Mouse (Mus musculus): ENCODE measurements around the gene Lenep. TPM values are rescaled to one million over a fixed set of nuclear protein-coding genes. Genes with fewer than 3 reads are reported as not detected.

The Lenep gene
- polyA plus RNA-seq (2015; fragmentation: Nextera tagmentation; extraction: Ambion mirVana) = 0.22 and 2.3 TPM in 2 replicates

DNA sequence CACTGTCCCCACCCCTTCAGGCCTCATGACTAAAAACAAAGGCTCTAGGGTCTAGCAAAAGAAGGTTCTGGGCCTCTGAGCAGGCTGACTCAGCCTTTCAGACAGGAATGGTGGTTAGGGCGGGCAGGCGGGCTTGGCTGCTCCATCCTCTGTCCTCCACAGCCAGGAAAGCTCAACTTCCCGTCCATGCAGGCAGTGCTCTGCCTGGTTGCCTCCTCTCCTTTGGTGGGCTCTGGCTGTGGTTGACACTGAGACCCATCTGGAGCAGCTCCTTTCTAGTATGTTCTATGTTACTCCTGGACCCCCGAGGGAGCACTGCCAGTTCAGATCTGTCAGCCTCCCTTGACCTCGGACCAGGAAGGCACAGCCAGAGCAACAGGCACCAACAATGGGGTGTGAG, at the start of gene Lenep:
TSS of gene Lenep (minus strand) at position 101 of the 400 bp plus-strand sequence.
- Histone ChIP-seq H3K4me2 (no peak within 1 kb of the TSS), H3K9ac (no peak within 1 kb of the TSS), H3K9me3 (no peaks in the 10 kb centered on the region), H3K36me3 (replicated peaks) (0 out of 2 replicates have a peak, but pooled peaks cover 8% of the 10 kb centered on the region), H3K27ac (no peak within 1 kb of the TSS), H3K4me1 (no peaks in the 10 kb centered on the region), H3K4me3 (no peak within 1 kb of the TSS), H3K27me3 (replicated peaks) (no peaks in the 10 kb centered on the region)
- no peak for ATAC-seq (replicated peaks)
- WGBS = 72% methylated on average over 5 of the region's 5 CpGs

DNA sequence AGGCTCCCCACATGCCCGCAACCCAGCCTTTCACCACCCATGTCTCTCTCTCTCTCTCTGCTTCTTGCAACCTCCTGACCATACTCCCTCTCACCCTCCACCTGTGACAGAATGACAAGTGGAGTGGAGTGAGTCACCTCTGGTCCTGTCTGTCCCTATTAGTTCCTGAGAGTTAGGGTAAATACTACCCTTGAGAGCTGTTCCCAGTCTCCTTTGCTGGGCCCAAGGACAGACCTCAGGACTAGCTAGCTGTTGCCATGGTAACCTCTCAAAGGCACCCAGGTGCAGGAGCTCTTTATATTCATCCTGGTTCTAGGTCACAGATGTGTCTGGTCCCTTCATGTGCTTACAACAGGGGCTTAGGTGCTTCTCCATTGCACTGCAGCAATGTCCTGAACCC, 49.3 kb upstream of the Lenep start:
- Histone ChIP-seq H3K27me3 (replicated peaks) (no peaks in the 10 kb centered on the region), H3K9me3 (no peaks in the 10 kb centered on the region), H3K9ac (no peak overlapping the region), H3K4me1 (peaks cover 9% of the 10 kb centered on the region; the same call in 1 of the 2 replicates), H3K4me2 (no peak overlapping the region), H3K4me3 (no peak overlapping the region), H3K36me3 (replicated peaks) (no peaks in the 10 kb centered on the region), H3K27ac (0 out of 2 replicates have a peak overlapping the region, but pooled peaks have one; percentile 29)
- 86% methylated on average over 1 of the region's 1 CpGs for WGBS
- no peak; the same call in 1 of the 2 replicates for ATAC-seq (replicated peaks)

DNA sequence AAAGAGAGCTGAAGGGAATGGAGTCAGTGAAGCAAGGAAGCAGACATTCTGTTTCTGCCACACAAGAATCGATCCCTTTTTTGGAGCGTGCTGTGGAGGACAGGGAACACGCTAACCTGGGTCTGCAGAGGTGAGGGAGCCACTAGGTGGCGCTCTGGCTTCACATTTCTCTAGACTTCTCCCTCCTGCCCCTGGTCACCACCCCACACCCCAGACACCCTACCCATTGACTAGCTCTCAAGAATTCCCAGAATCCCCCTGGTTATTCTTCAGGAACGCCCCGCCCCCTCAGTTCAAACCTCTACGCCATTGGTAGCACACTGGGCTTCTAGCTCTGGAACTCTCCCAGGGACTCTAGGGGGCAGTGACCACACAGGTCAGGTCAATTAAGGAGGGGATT, 46.9 kb upstream of the Lenep start:
- Histone ChIP-seq H3K9me3 (no peaks in the 10 kb centered on the region), H3K36me3 (replicated peaks) (no peaks in the 10 kb centered on the region), H3K27me3 (replicated peaks) (no peaks in the 10 kb centered on the region), H3K4me1 (peaks cover 9% of the 10 kb centered on the region; the same call in 1 of the 2 replicates), H3K27ac (no peak overlapping the region), H3K4me3 (no peak overlapping the region), H3K9ac (no peak overlapping the region), H3K4me2 (no peak overlapping the region)
- 43% methylated on average over 7 of the region's 7 CpGs for WGBS
- peak; percentile 37 for ATAC-seq (replicated peaks)

DNA sequence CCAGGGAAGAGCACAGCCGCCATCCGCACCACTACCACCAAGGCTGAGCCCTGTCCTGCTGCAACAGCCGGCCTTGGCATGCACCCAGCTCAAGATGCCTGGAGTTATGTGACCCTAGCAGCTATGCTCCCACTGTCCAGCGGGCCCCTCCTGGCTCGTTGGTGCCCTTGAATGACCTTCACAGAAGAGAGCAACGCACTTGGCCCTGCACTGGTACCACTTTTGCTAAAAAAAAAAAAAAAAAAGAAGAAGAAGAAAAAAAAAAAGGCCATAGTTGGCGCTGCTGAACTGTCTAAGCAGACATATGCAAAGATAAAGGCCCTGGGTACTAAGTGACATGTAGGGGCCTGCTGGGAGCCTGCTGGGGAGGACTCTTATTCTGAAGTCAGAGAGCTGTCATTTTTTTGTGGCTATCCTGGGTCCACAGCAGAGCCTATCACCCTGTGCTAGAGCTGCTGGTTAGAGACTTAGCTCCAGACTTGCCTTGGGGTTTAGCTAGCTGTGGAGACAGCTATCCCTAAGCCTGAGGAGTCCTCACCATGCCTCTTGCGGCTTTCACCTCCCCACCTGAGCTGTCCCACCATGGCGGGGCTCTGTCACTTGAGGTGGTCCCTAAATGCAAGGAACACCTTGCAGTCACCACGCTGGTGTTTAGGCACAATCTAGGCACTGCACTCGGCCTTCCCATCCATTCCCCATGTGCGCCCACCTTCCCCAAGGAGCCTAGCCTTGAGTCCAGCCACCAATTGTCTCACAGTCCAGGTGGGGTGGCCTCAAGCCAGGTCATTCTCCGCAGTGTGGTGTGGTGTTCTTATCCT, 46.3 kb upstream of the Lenep start:
- no peak overlapping the region for H3K9ac ChIP-seq
- H3K36me3 ChIP-seq (replicated peaks) = no peaks in the 10 kb centered on the region
- no peak overlapping the region for H3K4me2 ChIP-seq
- H3K27me3 ChIP-seq (replicated peaks) = no peaks in the 10 kb centered on the region
- no peak overlapping the region for H3K4me3 ChIP-seq
- WGBS = 64% methylated on average over 13 of the region's 13 CpGs
- H3K9me3 ChIP-seq = no peaks in the 10 kb centered on the region
- H3K27ac ChIP-seq = no peak overlapping the region
- peaks cover 9% of the 10 kb centered on the region; the same call in 1 of the 2 replicates for H3K4me1 ChIP-seq
- no peak for ATAC-seq (replicated peaks)

DNA sequence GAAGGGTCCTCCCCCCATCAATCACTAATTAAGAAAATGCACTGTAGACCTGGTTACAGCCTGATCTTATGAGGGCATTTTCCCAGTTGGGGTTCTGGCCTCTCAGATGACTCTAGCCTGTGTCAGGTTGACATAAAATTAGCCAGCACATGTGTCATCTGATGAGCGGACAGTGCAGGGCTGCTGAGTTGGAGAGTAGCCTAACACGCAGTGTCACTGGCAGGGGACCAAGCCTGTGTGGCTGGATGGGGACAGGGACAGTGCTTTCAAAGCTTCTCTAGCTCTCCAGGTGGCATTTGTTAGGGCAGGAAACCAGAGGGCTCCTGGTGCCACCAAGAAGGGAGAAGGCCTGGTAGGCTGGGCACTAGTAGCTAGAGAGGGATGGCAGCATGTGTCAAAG, 38.1 kb upstream of the Lenep start:
- Histone ChIP-seq H3K4me3 (no peak overlapping the region), H3K4me2 (no peak overlapping the region), H3K27me3 (replicated peaks) (no peaks in the 10 kb centered on the region), H3K27ac (no peak overlapping the region), H3K9me3 (no peaks in the 10 kb centered on the region), H3K9ac (no peak overlapping the region), H3K36me3 (replicated peaks) (no peaks in the 10 kb centered on the region), H3K4me1 (peaks cover 11% of the 10 kb centered on the region)
- no peak for ATAC-seq (replicated peaks)
- 90% methylated on average over 2 of the region's 2 CpGs for WGBS

DNA sequence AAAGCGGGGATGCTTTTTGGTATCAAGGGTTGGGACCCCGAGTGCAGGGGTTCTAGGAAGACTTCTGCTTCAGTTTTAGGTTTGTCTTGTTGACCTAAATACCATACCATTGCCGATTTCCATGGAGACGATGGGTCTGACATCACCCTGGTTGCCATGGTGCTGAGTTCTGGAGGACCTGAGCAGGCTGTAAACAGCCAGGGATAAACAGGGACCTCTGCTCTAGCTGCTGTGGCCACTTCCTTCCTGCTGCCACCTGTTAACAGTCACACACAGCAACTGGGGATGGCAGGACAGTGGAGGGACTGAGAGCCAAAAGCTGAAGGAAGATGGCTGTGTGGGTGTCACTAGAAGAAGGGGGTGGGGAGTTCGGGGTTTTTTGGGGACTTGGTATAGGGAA, 34.7 kb upstream of the Lenep start:
- H3K9ac ChIP-seq = 0 out of 2 replicates have a peak overlapping the region, but pooled peaks have one; percentile 15

DNA sequence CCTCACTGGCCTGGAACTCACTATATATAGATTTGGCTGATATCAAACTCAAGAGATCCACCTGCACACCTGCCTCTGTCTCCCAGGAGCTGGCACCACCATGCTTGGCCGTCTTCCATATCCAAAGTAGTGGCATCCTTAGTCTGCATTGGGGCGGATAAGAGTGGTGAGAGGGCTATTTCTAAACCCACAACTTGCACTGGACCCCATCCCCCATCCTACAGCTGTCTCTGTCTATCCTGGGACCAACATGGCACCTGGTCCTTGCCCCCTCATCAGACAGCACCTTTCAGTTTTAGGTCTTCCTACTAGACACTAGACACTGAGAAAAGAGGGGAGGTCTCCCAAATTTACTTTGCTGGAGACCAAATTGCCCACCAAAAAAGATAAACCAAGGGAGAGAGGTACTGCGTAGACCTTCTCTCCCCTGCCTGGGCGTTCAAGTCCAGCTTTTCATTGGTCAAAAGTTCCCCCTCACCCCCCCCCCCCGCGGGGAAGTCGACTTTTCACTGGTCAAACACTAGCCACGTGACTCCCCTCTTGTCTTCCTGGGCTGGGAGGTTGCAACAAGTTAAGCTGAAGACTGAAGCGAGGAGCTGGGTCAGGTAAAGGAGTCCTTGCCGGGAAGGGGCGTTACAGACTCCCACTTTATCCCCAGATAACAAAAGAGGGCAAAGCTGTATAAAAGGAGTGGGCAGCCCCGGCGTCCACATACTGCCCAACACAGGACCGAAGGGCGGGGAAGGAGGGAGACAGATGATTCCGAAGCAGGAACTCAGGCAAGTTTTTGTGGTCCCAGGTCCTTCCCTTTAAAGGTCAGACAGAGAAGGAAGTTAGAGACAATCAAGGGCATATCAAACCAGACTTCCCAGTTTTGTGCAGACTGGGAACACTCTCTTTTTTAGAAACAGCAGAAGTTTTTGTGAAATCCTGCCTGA, 33.9 kb upstream of the Lenep start, which contains the start of gene Pbxip1:
TSS of gene Pbxip1 (plus strand) at position 531 of the 938 bp plus-strand sequence.
- H3K4me2 ChIP-seq = peak within 1 kb of the TSS; percentile 39
- 0 out of 2 replicates have a peak within 1 kb of the TSS, but pooled peaks have one; percentile 15 for H3K9ac ChIP-seq
- 5% methylated on average over 16 of the region's 16 CpGs for WGBS
- H3K4me3 ChIP-seq = peak within 1 kb of the TSS; percentile 32
- H3K36me3 ChIP-seq (replicated peaks) = peaks cover 15% of the 10 kb centered on the region; the same call in 1 of the 2 replicates
- peak; percentile 41; the same call in 1 of the 2 replicates for ATAC-seq (replicated peaks)
- H3K27me3 ChIP-seq (replicated peaks) = no peaks in the 10 kb centered on the region
- peaks cover 21% of the 10 kb centered on the region for H3K4me1 ChIP-seq
- H3K27ac ChIP-seq = no peak within 1 kb of the TSS
- H3K9me3 ChIP-seq = no peaks in the 10 kb centered on the region

More for the DNA sequence above, 34.7 kb upstream of the Lenep start:
- H3K9me3 ChIP-seq = no peaks in the 10 kb centered on the region
- ATAC-seq (replicated peaks) = no peak
- H3K27ac ChIP-seq = no peak overlapping the region
- no peaks in the 10 kb centered on the region for H3K27me3 ChIP-seq (replicated peaks)
- H3K4me1 ChIP-seq = peaks cover 13% of the 10 kb centered on the region
- H3K4me3 ChIP-seq = peak overlapping the region; percentile 32; the same call in 1 of the 2 replicates
- H3K4me2 ChIP-seq = peak overlapping the region; percentile 39
- peaks cover 15% of the 10 kb centered on the region; the same call in 1 of the 2 replicates for H3K36me3 ChIP-seq (replicated peaks)
- WGBS = 17% methylated on average over 5 of the region's 5 CpGs

DNA sequence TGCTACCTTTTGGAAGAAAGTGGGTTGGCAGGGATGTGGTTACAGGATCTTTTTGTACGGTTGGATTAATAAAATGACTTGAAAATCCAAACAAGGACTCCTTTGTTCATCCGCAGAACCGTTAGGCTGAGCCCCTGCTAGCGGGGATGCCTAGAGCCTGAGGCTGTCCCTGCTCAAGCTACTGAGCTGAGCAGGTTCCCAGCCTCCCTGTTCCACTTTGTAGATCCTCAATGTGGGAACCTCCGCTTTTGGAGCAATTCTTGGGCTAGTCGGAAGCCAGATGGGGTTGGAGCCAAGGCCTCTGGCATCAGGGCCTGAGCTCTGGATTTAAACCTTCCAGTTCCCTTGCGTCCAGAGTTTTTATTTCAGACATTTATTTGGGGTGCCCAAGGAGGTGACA, 32.4 kb upstream of the Lenep start:
- H3K9me3 ChIP-seq = no peaks in the 10 kb centered on the region
- no peaks in the 10 kb centered on the region for H3K27me3 ChIP-seq (replicated peaks)
- H3K4me3 ChIP-seq = no peak overlapping the region
- H3K36me3 ChIP-seq (replicated peaks) = peaks cover 15% of the 10 kb centered on the region; the same call in 1 of the 2 replicates
- peak overlapping the region; percentile 7; the same call in 1 of the 2 replicates for H3K27ac ChIP-seq
- H3K4me1 ChIP-seq = peaks cover 30% of the 10 kb centered on the region
- no peak for ATAC-seq (replicated peaks)
- no peak overlapping the region for H3K4me2 ChIP-seq
- 69% methylated on average over 7 of the region's 7 CpGs for WGBS
- no peak overlapping the region for H3K9ac ChIP-seq

DNA sequence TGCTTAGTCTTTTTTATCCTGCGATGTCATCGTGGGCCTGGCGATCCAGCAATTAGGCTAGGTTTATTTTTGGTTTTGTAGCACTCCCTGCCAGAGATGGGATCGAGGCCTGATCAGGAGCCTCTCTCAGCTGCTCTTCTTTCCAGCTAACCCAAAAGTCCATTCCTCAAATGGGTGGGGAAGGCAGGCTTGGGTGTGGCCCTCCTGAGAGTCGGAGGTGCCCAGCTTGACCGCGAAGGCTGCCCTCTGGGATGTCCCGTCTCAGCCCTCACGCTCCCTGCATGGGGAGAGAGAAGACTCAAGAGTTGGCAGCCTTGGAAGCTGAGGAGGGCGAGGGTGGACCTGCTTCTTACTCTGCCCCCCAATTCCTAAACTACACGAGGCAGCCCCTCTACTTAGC, 31.9 kb upstream of the Lenep start:
- H3K4me1 ChIP-seq = peaks cover 30% of the 10 kb centered on the region
- H3K36me3 ChIP-seq (replicated peaks) = peaks cover 15% of the 10 kb centered on the region; the same call in 1 of the 2 replicates
- H3K27ac ChIP-seq = no peak overlapping the region
- H3K9me3 ChIP-seq = no peaks in the 10 kb centered on the region
- no peak overlapping the region for H3K4me2 ChIP-seq
- no peak for ATAC-seq (replicated peaks)
- 81% methylated on average over 11 of the region's 11 CpGs for WGBS
- H3K27me3 ChIP-seq (replicated peaks) = no peaks in the 10 kb centered on the region
- no peak overlapping the region for H3K9ac ChIP-seq
- no peak overlapping the region for H3K4me3 ChIP-seq

DNA sequence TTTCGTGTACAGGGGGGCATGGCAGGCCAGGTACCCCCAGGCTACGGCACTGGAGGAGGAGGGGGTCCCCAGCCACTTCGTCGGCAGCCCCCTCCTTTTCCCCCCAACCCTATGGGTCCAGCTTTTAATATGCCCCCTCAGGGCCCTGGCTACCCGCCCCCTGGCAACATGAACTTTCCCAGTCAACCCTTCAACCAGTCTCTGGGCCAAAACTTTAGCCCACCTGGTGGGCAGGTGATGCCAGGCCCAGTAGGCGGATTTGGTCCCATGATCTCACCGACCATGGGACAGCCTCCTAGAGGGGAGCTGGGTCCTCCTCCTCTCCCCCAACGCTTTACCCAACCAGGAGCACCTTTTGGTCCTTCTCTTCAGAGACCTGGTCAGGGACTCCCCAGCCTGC, 30.0 kb upstream of the Lenep start:
- no peak overlapping the region for H3K4me3 ChIP-seq
- peaks cover 30% of the 10 kb centered on the region for H3K4me1 ChIP-seq
- WGBS = 98% methylated on average over 8 of the region's 8 CpGs
- H3K4me2 ChIP-seq = no peak overlapping the region
- peaks cover 15% of the 10 kb centered on the region; the same call in 1 of the 2 replicates for H3K36me3 ChIP-seq (replicated peaks)
- ATAC-seq (replicated peaks) = no peak
- no peak overlapping the region for H3K27ac ChIP-seq
- H3K9me3 ChIP-seq = no peaks in the 10 kb centered on the region
- H3K9ac ChIP-seq = no peak overlapping the region
- no peaks in the 10 kb centered on the region for H3K27me3 ChIP-seq (replicated peaks)

DNA sequence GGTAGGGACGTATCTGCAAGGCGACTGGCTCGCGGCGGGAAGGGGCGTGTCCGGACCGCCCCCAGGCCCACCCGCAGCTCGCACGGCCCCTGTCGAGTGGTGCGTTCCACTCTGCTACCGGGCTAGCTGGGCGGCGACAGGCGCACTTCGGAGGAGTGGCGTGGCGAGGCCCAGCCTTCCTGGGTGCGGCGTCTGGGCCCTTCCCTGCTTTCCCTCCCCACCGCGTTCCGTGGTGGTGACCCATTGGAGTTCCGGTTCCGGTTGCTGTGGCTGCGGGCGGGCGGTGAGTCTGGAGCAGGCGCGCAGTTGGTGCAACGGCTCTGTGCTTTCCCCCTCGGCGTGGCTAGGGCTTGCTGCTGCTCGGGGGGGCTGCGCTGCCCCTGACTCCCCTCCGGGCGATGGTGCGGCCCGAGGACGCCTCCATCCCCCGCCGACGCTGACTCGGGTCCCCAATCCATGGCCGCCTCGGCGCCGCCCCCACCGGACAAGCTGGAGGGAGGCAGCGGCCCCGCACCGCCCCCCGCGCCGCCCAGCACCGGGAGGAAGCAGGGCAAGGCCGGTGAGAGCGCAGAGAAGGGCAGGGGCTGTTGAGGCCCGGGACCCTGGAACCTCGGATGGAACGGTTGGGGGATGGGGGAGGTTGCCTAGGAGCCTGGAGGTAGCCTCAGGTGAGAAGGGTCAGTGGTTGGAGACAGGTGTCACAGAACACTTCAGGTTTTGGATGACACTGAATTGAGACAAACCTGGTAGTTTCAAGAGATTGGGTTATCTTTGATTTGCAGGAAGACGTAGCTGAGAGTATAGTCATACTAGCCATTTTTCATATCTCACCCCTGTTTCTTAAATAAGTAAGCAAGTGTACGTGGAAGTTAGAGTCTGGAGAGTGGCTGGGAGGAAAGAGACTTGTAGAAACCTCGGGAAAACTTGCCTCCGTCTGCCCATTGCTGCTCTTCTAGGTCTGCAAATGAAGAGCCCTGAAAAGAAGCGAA, 27.9 kb upstream of the Lenep start, which contains the start of gene Pygo2:
TSS of gene Pygo2 (plus strand) at position 44 of the 989 bp plus-strand sequence.
- Histone ChIP-seq H3K36me3 (replicated peaks) (peaks cover 15% of the 10 kb centered on the region; the same call in 1 of the 2 replicates), H3K27me3 (replicated peaks) (no peaks in the 10 kb centered on the region), H3K27ac (peak within 1 kb of the TSS; percentile 89), H3K9ac (peak within 1 kb of the TSS; percentile 99), H3K4me2 (peak within 1 kb of the TSS; percentile 86), H3K9me3 (no peaks in the 10 kb centered on the region), H3K4me3 (peak within 1 kb of the TSS; percentile 99), H3K4me1 (peaks cover 19% of the 10 kb centered on the region)
- ATAC-seq (replicated peaks) = peak; percentile 98
- WGBS = 2% methylated on average over 65 of the region's 68 CpGs
